In genomic region chr10:81143157-81143633, GRCm38 (mm10) we compare ENCODE assay signal across 9 mouse cellular contexts. TPM values are rescaled to one million over a fixed set of nuclear protein-coding genes. Genes with fewer than 3 reads are reported as not detected.
A peak's percentile ranks its signal among the peaks of the same experiment; 100 is the strongest.
DNase-seq lines count a peak whose midpoint lies in the region; TF ChIP-seq lines count a peak whose summit lies in the region.
"Had no signal": no experiment of that assay in that cellular context is flagged by ENCODE, and none has a peak within 500 bp of the region (broad histone marks: within the 10 kb centered on the region; RNA-seq: fewer than 3 reads in every experiment).

No protein-coding gene starts in this region.

- TF ChIP-seq CTCF in left cerebral cortex, adult 2 months (IDR thresholded peaks at IDR 0.05): no peak
- TF ChIP-seq CTCF in cerebellum, adult 2 months (IDR thresholded peaks at IDR 0.05; ENCODE audit: borderline replicate concordance, insufficient read depth, low read depth, low read length): peak; percentile 13; the same call in 1 of the 2 replicates

- no peak for DNase-seq in left cerebral cortex, adult 2 months (ENCODE audit: extremely low spot score in 1 of 2, low spot score in 2 of 2)
- no peak for DNase-seq in left cerebral cortex, postnatal 14 days (ENCODE audit: low spot score in 2 of 2)
- DNase-seq in NIH3T3 (ENCODE audit: low read depth): peak; percentile 74
- peak; percentile 77 to 80 for DNase-seq in cerebellum, adult 2 months
- DNase-seq in lung, postnatal 10 days: peak; percentile 54
- DNase-seq in T-cell, adult 2 months (ENCODE audit: low spot score): no peak
- DNase-seq in thymus, postnatal 25 days: no peak
- no peak for DNase-seq in kidney, postnatal 4 days
- DNase-seq: liver, embryonic 13.5 days had no signal

- no peak for TF ChIP-seq POLR2A in cerebellum, adult 2 months (IDR thresholded peaks at IDR 0.05; ENCODE audit: borderline replicate concordance, insufficient read depth, low read length)

- intact Hi-C loops in left cerebral cortex, adult 2 months (cut with DNase I): no loop called here
- intact Hi-C loops in left cerebral cortex, postnatal 14 days (cut with DNase I): no loop called here

- no peak overlapping the region for H3K4me3 ChIP-seq in left cerebral cortex, adult 2 months
- H3K4me3 ChIP-seq in cerebellum, adult 2 months (replicated peaks; ENCODE audit: insufficient read depth, low read depth, low read length): peak overlapping the region; percentile 7
- H3K4me3 ChIP-seq: liver, embryonic 13.5 days had no signal

- WGBS in cerebellum, adult 2 months: 15% methylated on average over 7 of the region's 7 CpGs

- H3K4me1 ChIP-seq in cerebellum, adult 2 months (ENCODE audit: control insufficient read depth, insufficient read depth, low read length): peaks cover 54% of the 10 kb centered on the region

- H3K27ac ChIP-seq in left cerebral cortex, adult 2 months: peak overlapping the region; percentile 34; the same call in 1 of the 2 replicates
- H3K27ac ChIP-seq in cerebellum, adult 2 months (ENCODE audit: insufficient read depth, low read length): peak overlapping the region; percentile 64; the same call in 1 of the 2 replicates

- no peaks in the 10 kb centered on the region for H3K27me3 ChIP-seq in cerebellum, adult 2 months (ENCODE audit: control insufficient read depth, insufficient read depth, low read length)
- H3K27me3 ChIP-seq: liver, embryonic 13.5 days had no signal

RNA-seq across cellular contexts. Expression of gene Zbtb7a, which starts 8.2 kb away (rescaled TPM):
- 100 to 1,000 TPM; 130 to 132 TPM for total RNA-seq in left cerebral cortex, adult 2 months (2021)
- 10 to 100 TPM; 74.8 to 76.0 TPM for total RNA-seq in left cerebral cortex, postnatal 14 days (2021)
- polyA plus RNA-seq in cerebellum, adult 2 months (2012; rRNA removed): 61.6 and 62.9 TPM in 2 replicates

RNA-seq across cellular contexts. Expression of gene Pias4, which starts 24.5 kb away (rescaled TPM):
- total RNA-seq in left cerebral cortex, adult 2 months (2021): 10 to 100 TPM; 26.7 to 32.0 TPM
- 10 to 100 TPM; 23.7 to 29.9 TPM for total RNA-seq in left cerebral cortex, postnatal 14 days (2021)
- 34.8 and 36.0 TPM in 2 replicates for polyA plus RNA-seq in cerebellum, adult 2 months (2012; rRNA removed)

RNA-seq across cellular contexts. Expression of gene Eef2, which starts 33.2 kb away (rescaled TPM):
- total RNA-seq in left cerebral cortex, adult 2 months (2021): 100 to 1,000 TPM; 884 to 901 TPM
- total RNA-seq in left cerebral cortex, postnatal 14 days (2021): 100 to 1,000 TPM; 936 to 941 TPM
- polyA plus RNA-seq in cerebellum, adult 2 months (2012; rRNA removed): 1,163 and 1,164 TPM in 2 replicates

RNA-seq across cellular contexts. Expression of gene Map2k2, which starts 37.5 kb away (rescaled TPM):
- 100 to 1,000 TPM; 136 to 150 TPM for total RNA-seq in left cerebral cortex, adult 2 months (2021)
- total RNA-seq in left cerebral cortex, postnatal 14 days (2021): 100 to 1,000 TPM; 116 to 122 TPM
- 161 and 187 TPM in 2 replicates for polyA plus RNA-seq in cerebellum, adult 2 months (2012; rRNA removed)

RNA-seq across cellular contexts. Expression of gene Dapk3, which starts 39.6 kb away (rescaled TPM):
- 10 to 100 TPM; 74.6 to 89.4 TPM for total RNA-seq in left cerebral cortex, adult 2 months (2021)
- 10 to 100 TPM; 72.2 to 73.3 TPM for total RNA-seq in left cerebral cortex, postnatal 14 days (2021)
- 70.7 and 73.0 TPM in 2 replicates for polyA plus RNA-seq in cerebellum, adult 2 months (2012; rRNA removed)

Comparison
In these comparisons a context has a peak if more than half of its experiments do, and no peak if none do; other contexts are left out.
1. DNase-seq: peak in NIH3T3 (single experiment), cerebellum, adult 2 months (2 of 2) and lung, postnatal 10 days (single experiment); none in left cerebral cortex, adult 2 months (0 of 2), left cerebral cortex, postnatal 14 days (0 of 2), T-cell, adult 2 months (single experiment), thymus, postnatal 25 days (single experiment) and kidney, postnatal 4 days (0 of 2).